Mouse (Mus musculus) G1E (cell line): ENCODE data around the gene Ddn. TPM values are rescaled to one million over a fixed set of nuclear protein-coding genes. Genes with fewer than 3 reads are reported as not detected.

Experiments
- ATAC-seq: 2 replicates; pipeline ENCODE4 v1.8.0; 2016; ENCODE audit warnings: mild to moderate bottlenecking; ENCODE audit not compliant: insufficient number of reproducible peaks, poor library complexity, low FRiP score, severe bottlenecking; ENCODE audit errors: extremely low read depth
- DNase-seq: peaks from one replicate; pipeline ENCODE4 v3.0.0; 2012; ENCODE audit warnings: low spot score
- H3K27me3 ChIP-seq: 2 replicates; pipeline ENCODE4 v1.6.1; 2012; ENCODE audit warnings: mild to moderate bottlenecking, low read length, inconsistent platforms; ENCODE audit not compliant: insufficient read depth
- H3K36me3 ChIP-seq: replicated peaks from 2 replicates; pipeline ENCODE3; 2012; ENCODE audit warnings: mild to moderate bottlenecking, inconsistent platforms
- H3K4me1 ChIP-seq: 2 replicates; pipeline ENCODE4 v1.6.1; 2012; ENCODE audit warnings: low read depth, low read length, inconsistent platforms, mixed read lengths; ENCODE audit not compliant: insufficient read depth
- H3K4me3 ChIP-seq: 2 replicates; pipeline ENCODE4 v1.5.1; 2012; ENCODE audit warnings: low read depth, mild to moderate bottlenecking, inconsistent platforms, low read length, moderate library complexity, mixed read lengths
- H3K9me3 ChIP-seq: replicated peaks from 2 replicates; pipeline ENCODE4 v1.6.1; 2012; ENCODE audit warnings: inconsistent platforms
- CTCF ChIP-seq: IDR thresholded peaks from 2 replicates; pipeline ENCODE4 v1.5.1; 2012; ENCODE audit warnings: low read depth, low read length, inconsistent platforms, mixed read lengths
- GATA1 ChIP-seq: IDR thresholded peaks from 2 replicates; pipeline ENCODE4 v1.6.1; 2012; ENCODE audit warnings: borderline replicate concordance, low read length, inconsistent platforms, mixed read lengths
- GATA2 ChIP-seq: IDR thresholded peaks from 2 replicates; pipeline ENCODE4 v1.6.1; 2012; ENCODE audit warnings: low read depth, low read length, inconsistent platforms, borderline replicate concordance
- POLR2AphosphoS5 ChIP-seq: IDR thresholded peaks from 2 replicates; pipeline ENCODE4 v1.6.1; 2012; ENCODE audit warnings: low read depth, low read length, inconsistent platforms; ENCODE audit not compliant: insufficient replicate concordance
- TAL1 ChIP-seq: conservative IDR thresholded peaks from 2 replicates; pipeline ENCODE4 v1.6.1; 2012; ENCODE audit warnings: low read depth, low read length, inconsistent platforms, mixed read lengths
- polyA plus RNA-seq: library from polyadenylated mRNA; stranded (reverse); fragments of >175 nt; gene quantifications from 2 replicates; pipeline ENCODE4 v1.2.3, GENCODE M21; 2012
- total RNA-seq, 2 experiments: library from RNA; stranded (forward) in 1 of 2; stranded (reverse) in 1 of 2; fragments of 200-1000 nt in 1 of 2; fragments of >200 nt in 1 of 2; fragmentation: Nextera tagmentation in 1 of 2; gene quantifications; 2 replicates each; pipeline ENCODE4 v1.2.3; 2014 to 2017

Gene Ddn
- total and polyA plus RNA-seq, 3 experiments: 0.08 to 0.22 TPM; not detected in 1

DNA sequence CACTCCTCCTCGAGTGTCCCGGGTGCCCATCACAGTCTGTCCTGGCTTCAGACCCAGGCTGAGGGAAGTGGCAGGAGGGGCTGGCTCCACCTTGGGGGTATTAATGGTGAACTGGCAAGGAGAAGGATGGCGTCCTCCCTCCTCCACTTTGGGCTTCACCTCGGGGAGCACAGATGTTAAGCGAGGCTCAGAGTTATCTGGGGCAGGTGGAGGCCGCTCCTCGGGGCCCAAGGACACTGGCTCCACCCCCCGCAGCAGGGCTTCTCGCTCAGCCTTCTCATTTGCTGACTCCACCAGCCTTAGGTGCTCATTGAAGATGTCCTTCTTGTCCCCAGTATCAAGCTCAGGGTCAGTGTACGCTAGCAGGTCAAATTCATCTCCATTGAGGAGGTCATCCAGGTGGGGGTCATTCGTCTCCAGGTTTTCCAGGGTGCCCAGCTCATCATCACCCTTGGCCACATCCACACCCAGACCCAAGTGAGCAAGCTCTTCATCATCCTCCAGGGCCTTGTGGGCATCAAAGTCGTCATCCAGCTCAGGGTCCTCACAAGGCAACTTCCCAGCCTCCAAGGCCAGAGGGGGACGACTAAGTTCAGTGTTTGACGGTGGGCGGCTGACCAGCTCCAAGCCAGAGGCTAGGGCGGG lies 40.8 kb upstream of the Ddn start:
- TF ChIP-seq CTCF: no peak
- TF ChIP-seq GATA1: no peak
- no peak for TF ChIP-seq GATA2
- TF ChIP-seq TAL1: no peak
- no peak for TF ChIP-seq POLR2AphosphoS5
- Histone ChIP-seq H3K4me3 (no peak overlapping the region), H3K36me3 (peaks cover 100% of the 10 kb centered on the region), H3K4me1 (peaks cover 25% of the 10 kb centered on the region), H3K9me3 (no peaks in the 10 kb centered on the region), H3K27me3 (no peaks in the 10 kb centered on the region)
- ATAC-seq: no peak
- DNase-seq: no peak

DNA sequence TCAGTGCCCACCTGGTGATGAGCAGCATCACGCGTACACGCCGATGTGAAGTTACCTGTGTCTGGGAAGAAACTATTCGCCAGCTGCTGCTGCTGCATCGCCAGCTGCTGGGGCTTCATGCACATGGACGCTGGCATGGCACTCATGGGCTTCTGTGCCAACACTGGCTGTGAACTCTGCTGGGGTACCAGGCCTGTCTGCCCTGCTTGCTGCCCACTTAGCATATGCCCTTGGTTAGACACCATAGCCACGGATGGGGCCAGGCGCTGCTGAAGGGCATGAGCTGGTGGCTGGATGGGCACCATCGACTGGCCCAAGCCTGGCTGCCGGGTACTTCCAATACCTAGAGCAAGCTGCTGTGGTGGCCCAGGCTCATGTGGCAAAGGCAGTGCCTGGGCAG lies 39.9 kb upstream of the Ddn start:
- Histone ChIP-seq H3K4me1 (peaks cover 30% of the 10 kb centered on the region), H3K36me3 (peaks cover 100% of the 10 kb centered on the region), H3K4me3 (no peak overlapping the region; the same call in 1 of the 2 replicates), H3K9me3 (no peaks in the 10 kb centered on the region), H3K27me3 (no peaks in the 10 kb centered on the region)
- no peak for ATAC-seq
- no peak for DNase-seq
- no peak for TF ChIP-seq CTCF
- TF ChIP-seq TAL1: no peak
- TF ChIP-seq POLR2AphosphoS5: no peak
- TF ChIP-seq GATA1: no peak
- no peak for TF ChIP-seq GATA2

- H3K4me3 ChIP-seq: no peak overlapping the region
- no peaks in the 10 kb centered on the region for H3K9me3 ChIP-seq
- H3K4me1 ChIP-seq: peaks cover 36% of the 10 kb centered on the region
- ATAC-seq (no peak), DNase-seq (no peak)
- TF ChIP-seq TAL1 (no peak), GATA2 (no peak), GATA1 (no peak), CTCF (no peak), POLR2AphosphoS5 (no peak)
- H3K27me3 ChIP-seq: no peaks in the 10 kb centered on the region
- peaks cover 100% of the 10 kb centered on the region for H3K36me3 ChIP-seq
These were observed 36.9 kb upstream of the Ddn start for GRCm38 (mm10) chr15:98846140-98846539.

- ATAC-seq (no peak), DNase-seq (no peak)
- H3K4me3 ChIP-seq: no peak overlapping the region
- H3K9me3 ChIP-seq: no peaks in the 10 kb centered on the region
- H3K27me3 ChIP-seq: no peaks in the 10 kb centered on the region
- H3K36me3 ChIP-seq: peaks cover 100% of the 10 kb centered on the region
- peaks cover 31% of the 10 kb centered on the region for H3K4me1 ChIP-seq
- TF ChIP-seq POLR2AphosphoS5 (no peak), TAL1 (no peak)
These were observed 35.9 kb upstream of the Ddn start for GRCm38 (mm10) chr15:98845149-98845548.

DNA sequence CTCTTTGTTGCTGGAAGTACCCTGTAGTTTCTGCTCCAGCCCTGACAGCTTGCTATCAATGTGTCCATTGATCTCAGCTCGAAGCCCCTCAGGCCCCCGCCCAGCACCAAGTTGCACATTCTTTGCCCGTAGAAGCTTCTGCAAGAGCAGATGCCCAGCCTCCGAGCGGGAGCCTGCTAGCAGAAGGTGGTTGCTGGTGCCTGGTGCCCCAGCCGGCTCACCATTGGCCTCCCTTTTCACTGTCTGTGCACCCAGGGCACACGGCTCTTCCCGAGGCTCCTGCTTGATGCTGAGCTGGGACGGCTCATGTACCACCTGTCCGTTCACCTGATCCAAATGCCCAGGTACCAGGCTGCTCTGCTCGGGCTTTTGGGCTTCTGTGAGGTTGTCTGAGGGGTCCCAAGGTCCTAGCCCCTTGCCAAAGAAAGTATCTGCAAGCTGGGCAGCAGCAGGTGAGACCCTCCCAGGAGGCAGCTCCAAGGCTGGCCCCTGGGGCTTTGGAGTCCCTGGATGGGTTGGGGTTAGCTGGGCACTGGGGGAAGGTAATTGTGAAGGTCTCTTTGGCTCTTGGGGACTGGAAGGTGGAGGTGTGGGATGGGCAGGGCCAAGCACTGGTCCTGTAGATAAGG lies 34.4 kb upstream of the Ddn start:
- no peaks in the 10 kb centered on the region for H3K9me3 ChIP-seq
- H3K4me1 ChIP-seq: peaks cover 28% of the 10 kb centered on the region
- TF ChIP-seq GATA2: no peak
- TF ChIP-seq CTCF: no peak
- TF ChIP-seq GATA1: no peak
- TF ChIP-seq POLR2AphosphoS5: no peak
- TF ChIP-seq TAL1: no peak
- DNase-seq (no peak), ATAC-seq (no peak)
- H3K27me3 ChIP-seq: peaks cover 3% of the 10 kb centered on the region; the same call in 1 of the 2 replicates
- no peak overlapping the region for H3K4me3 ChIP-seq
- H3K36me3 ChIP-seq: peaks cover 100% of the 10 kb centered on the region

DNA sequence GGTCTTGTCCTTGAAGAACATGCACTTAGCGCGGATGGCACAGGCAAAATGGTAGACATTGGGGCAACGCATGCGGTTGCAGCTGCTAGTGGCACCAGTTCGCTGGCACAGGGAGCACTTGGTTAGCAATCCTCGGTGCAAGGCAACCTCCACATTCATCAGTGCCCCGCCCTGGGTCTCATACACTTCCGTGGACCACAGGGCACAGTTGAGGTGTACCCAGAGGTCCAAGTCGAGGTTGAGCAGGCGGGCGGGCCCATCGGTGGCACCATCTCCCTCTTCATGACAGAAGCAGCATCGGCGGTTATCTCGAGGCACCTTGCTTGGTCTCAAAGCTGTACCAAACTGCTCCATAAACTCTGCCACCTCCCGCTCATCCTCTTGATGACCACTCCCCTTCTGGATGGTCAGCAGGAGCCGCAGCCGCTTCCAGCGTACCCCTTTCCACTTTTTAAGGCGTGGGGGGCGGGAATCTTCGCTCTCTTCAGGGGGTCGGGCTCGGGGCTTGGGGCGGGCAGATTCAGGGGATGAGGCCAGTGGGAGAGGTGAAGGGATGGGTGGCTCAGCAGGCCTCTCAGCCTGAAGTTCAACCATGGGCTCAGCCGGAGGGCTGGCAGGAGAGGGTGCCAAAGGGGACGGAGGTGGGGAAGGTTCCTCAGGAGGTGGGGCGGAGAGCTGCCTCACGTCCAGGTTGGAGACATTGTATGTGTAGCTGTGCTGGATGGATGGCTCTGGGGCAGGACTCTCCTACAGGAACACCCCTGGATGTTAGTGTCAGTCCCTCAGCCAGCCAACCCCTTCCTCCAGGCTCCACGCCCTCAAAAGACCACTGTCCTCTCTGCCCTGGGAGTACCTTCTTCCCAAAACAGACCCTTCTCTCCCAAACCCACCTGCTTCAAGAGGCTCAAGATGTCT lies 30.6 kb upstream of the Ddn start:
- H3K27me3 ChIP-seq: peaks cover 3% of the 10 kb centered on the region; the same call in 1 of the 2 replicates
- DNase-seq (no peak), ATAC-seq (no peak)
- H3K4me3 ChIP-seq: no peak overlapping the region
- no peaks in the 10 kb centered on the region for H3K9me3 ChIP-seq
- H3K4me1 ChIP-seq: peaks cover 52% of the 10 kb centered on the region
- peaks cover 100% of the 10 kb centered on the region for H3K36me3 ChIP-seq
- TF ChIP-seq TAL1 (no peak), POLR2AphosphoS5 (no peak), GATA2 (no peak), GATA1 (no peak), CTCF (no peak)
